Mouse (Mus musculus) adipose tissue, adult 10 weeks (tissue): ENCODE results near the gene Amigo1. TPM values are rescaled to one million over a fixed set of nuclear protein-coding genes. Genes with fewer than 3 reads are reported as not detected.

ENCODE experiments used
- polyA plus RNA-seq: library from polyadenylated mRNA; stranded (reverse); fragments of 350-450 nt; fragmentation: Illumina TruSeq; extraction: RNeasy Lipid Tissue Mini Kit (QIAGEN cat#74804); gene quantifications from one replicate; pipeline ENCODE4 v1.2.3, GENCODE M21; 2014; ENCODE audit warnings: low read depth, low replicate concordance

Gene Amigo1
- 8.0 TPM for polyA plus RNA-seq

DNA sequence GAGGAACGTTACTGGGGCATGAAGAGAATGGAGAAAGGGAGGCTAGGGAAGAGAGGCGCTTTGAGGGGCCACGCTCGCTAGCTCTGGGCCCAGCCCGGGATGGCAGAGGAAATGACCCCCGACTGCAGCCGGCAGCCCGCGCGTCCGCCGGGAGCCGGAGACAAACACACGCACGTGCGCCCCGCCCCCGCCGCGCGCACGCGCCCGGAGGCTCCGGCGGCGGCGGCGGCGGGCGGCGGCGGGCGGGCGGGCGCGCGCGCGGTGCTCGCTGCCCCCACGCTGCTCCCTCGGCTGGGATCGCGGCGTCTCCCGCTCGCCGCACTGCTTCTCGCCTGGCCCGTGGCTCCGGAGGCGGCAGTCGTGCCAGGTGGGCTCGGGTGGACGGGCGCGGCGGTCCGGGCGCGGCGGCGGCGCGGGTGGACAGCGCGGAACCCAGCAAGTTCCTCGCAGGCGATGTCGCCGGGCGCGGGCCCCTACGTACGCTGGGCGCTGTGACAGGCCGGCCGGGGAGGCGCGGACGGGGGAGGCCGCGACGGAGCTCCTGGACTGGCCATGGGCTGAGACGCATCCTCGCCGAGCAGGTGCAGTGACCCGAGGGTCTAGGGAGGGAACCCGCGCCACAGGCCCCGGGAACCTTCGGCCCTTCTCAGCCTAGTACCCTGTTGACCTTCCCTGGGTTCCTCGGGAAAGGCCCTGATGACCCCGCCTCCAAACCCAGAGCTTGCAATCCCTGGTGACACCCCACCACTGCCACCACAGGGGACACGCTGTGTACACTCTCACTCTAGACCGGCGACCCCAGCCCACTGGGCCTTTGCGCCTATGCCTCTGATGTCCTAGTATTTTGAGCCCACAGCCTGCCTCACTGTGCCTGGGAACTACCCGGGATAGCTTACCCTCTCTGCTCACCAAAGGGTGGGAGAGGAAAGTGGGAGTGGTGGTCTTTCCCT, at the start of gene Amigo1:
Gene Amigo1 (plus strand): TSS at position 238 of the 950 bp plus-strand sequence.

DNA sequence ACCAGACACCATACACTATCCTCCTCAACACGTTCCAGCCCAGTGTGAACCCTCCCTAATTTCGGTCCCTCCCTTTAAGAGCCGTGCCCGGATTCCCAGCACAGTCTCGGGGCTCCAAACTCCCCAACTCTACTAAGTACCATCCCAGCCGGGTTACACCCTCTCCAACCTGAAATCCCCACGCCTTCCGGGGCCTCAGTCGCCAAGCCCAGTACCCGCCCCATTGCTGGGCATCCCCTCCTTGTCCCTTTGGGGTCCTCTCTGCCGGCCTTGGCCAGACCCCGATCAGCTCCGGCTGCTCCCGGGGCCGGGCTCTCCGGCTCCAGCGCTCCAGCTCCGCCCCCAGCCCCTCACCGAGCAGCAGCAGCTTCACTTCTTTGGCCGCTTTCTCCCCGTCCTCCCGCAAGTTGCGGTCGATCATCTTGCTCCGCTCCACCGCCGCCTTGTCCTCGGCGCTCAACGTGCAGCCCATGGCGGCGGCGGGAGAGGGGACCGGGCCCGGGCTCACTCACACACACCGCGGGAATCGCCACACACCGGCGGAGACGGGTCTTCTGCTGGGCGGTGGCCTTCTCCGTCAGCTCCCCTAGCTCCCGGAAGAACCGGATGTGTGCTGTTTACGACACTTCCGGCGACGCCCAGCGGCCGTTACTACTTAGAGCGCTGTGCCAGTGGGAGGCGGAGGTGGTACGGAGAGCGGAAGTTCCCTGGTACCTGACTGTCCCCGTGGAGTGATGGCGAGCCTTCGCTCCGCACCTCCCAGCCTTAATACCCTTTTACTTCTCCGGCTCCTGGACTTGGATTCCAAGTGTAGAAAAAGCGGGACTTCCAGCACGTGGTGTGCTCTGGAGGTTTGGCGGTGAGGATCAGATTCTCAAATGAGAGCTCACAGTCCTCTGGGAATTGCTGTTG, 40.3 kb upstream of the Amigo1 start, which contains the start of gene Gnai3:
Gene Gnai3 (minus strand): TSS at position 613 of the 912 bp plus-strand sequence.

GRCm38 (mm10) chr3:108154656-108155055, 31.5 kb upstream of the Amigo1 start, which contains the start of gene Gpr61:
TSS of gene Gpr61 (minus strand) at chr3:108154882.

GRCm38 (mm10) chr3:108200329-108201323, 14.5 kb downstream of the Amigo1 start, which contains the start of gene Cyb561d1:
TSS of gene Cyb561d1 (minus strand) at chr3:108201212.

DNA sequence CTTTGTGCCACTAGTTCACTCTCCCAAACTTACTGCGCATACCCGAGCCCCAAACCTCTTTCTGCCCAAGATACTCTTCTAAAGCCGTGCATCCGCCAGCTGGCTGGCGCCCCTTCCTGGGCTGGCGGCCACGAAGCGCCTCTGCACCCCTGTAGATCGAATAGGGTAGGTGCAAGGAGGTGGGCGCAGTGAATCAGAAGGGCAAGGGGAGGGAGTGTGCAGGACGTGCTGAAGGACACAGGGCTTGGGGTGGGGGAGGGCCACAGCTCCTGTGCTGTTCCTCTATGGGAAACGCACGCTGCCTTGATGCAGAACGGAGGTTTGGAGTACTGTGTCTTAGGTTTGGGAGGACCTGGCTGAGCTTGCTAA, 24.6 kb downstream of the Amigo1 start, which contains the start of gene Atxn7l2:
Gene Atxn7l2 (minus strand): TSS at position 164 of the 369 bp plus-strand sequence.

GRCm38 (mm10) chr3:108226558-108227350, 40.6 kb downstream of the Amigo1 start, which contains the start of gene Sypl2:
TSS of gene Sypl2 (minus strand) at chr3:108226648.

Other genes with a start within 250 kb of the Amigo1 start
- gene Gstm6, start 242.6 kb upstream of the Amigo1 start, polyA plus RNA-seq: 226 TPM
- gene Gstm3, start 217.1 kb upstream of the Amigo1 start, polyA plus RNA-seq: 0.32 TPM
- 898 TPM for gene Gstm2, start 199.9 kb upstream of the Amigo1 start, polyA plus RNA-seq
- gene Gstm1, start 168.4 kb upstream of the Amigo1 start, polyA plus RNA-seq: 759 TPM
- 42.1 TPM for gene Gstm4, start 141.4 kb upstream of the Amigo1 start, polyA plus RNA-seq
- gene Ampd2, start 99.7 kb upstream of the Amigo1 start, polyA plus RNA-seq: 24.9 TPM
- 7.7 TPM for gene Gnat2, start 93.5 kb upstream of the Amigo1 start, polyA plus RNA-seq
- gene Gnai3, start 40.2 kb upstream of the Amigo1 start, polyA plus RNA-seq: 87.4 TPM
- not detected for gene Gpr61, start 31.5 kb upstream of the Amigo1 start, polyA plus RNA-seq
- 10.6 TPM for gene Cyb561d1, start 14.9 kb downstream of the Amigo1 start, polyA plus RNA-seq
- gene Atxn7l2, start 24.6 kb downstream of the Amigo1 start, polyA plus RNA-seq: 7.0 TPM
- gene Sypl2, start 40.3 kb downstream of the Amigo1 start, polyA plus RNA-seq: 2.5 TPM
- gene Psma5, start 70.6 kb downstream of the Amigo1 start, polyA plus RNA-seq: 108 TPM
- 317 TPM for gene Sort1, start 97.7 kb downstream of the Amigo1 start, polyA plus RNA-seq
- gene Mybphl, start 178.6 kb downstream of the Amigo1 start, polyA plus RNA-seq: not detected
- 1.3 TPM for gene Psrc1, start 197.5 kb downstream of the Amigo1 start, polyA plus RNA-seq
- gene Celsr2, start 229.2 kb downstream of the Amigo1 start, polyA plus RNA-seq: 20.4 TPM